Mouse (Mus musculus) embryo, embryonic 11 days (tissue): ENCODE data around the gene Fermt3.
"Not testable (repeated sequence)": the region's sequence is repeated elsewhere in the genome, so short reads cannot be mapped to it uniquely, and the experiment has no call there.

Experiments
- DNase-seq: peaks from one replicate; pipeline ENCODE4 v3.0.0-alpha.2; 2015

Fermt3 gene

DNA sequence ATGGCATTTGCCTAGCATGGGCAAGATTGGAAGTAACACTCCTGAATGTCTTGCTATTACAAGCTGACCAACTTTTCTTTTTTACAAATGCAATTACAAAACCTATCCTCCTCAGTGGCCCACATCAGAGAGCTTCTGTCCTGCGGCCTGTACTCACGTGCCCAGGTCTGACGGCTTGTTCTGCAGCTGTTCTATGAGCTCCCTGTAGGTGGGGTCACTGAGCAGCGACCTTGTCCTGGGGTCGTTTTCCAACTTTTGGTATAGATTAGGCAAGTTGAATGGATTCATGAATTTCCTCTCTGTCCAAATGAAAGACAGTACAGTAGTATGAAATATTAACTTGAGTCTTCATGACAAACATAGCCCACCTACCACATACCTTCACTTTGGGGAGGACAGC, 14.7 kb upstream of the Fermt3 start:
- no peak for DNase-seq

DNA sequence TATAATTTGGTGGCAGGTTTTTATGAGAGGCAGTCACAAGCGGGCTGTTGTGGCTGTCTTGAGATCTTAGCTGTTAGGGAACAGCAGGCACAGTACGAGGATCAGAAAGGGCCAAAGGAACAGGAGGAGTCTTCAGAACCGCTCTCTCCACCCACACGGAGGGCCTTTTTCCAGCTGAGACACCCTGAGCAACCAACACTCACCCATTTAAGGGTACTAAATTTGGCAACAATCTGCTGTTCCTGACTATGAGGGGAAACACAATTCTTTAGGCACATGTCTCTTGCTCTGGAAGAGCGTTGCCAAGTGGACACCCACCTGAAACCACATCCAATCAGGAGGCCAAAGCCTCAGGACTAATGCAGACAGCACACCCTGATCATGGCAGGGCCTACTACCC, 10.3 kb upstream of the Fermt3 start:
- no peak for DNase-seq

DNA sequence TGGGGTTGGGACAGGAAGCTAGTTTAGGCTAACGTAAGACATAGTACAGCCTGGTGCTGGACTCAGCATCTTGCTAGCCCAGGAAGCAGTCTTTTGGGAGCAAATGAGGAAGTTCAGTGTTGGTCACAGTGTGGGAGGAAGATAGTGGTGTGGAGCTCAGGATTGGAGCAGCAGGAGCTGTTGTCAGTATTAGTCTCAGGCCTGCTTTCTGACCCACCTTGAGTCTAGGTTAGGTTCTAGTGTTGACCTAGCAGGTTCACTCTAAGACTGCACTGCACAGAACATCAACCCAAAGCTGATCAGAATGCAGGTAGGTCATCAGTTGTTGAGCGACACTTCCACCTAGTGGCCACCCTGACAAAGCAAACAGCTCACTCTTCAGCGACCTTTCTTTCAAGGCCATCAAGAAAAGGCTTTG, 964 bp upstream of the Fermt3 start:
- DNase-seq: peak; percentile 49

DNA sequence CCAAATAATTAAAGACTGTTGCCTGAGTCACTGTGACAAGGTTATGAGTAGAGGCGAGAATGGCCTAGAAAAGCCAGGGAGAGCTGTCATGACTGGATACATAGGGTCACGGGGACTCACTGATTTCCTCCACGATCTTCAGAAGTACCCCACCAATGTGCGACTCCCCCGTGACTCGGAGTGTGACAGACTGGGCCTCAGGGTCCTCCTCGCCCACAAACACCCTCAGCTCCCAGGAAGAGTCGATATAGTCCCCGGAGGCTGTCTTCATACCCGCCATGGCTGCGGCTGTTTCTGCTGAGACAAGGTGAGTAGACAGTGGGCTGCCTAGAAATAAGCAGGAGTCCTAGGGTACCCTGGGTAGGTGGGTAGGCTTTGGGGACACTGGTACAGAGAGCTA, 723 bp downstream of the Fermt3 start:
- DNase-seq: no peak

DNA sequence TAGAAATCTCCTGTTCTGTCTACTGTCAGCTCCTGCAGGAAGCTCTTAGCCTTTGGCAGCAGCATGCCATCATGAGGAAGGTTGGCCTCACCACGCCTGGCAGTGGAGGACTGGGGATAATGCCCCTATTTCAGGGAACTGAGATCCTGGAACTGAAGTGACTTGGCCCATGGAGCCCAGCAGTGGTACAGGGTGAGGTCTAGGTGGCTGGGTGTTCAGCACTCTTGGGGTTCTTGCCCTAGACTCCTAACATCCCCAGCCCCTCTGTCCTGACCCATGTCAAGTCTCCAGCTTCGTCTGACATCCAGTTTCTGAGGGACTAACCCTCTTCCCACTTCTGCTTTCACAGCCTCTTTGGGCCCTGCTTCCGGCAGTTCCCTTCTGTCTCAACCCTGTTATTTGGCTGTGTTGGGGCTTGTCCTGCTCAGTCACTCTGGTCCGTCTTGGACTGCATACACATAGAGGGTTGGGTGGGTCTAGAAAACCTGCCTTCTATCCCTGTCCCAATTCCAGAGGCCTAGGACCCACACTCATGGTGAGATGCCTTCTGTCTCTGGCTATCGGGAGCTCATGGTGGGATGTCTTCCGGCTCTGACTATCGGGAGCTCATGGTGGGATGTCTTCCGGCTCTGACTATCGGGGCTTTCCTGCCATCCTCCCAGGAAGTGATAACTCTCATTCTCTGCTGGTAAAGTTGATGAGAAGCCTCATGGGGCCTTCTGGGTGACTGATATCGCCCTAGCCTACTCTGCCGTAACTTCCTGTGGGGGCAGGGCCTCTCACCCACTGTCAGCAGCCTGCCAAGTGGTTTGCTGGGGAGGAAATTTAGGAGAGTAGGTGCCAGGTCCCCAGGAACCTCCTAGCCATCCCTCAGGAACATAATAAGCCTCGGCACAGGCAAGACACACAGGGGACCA, 1.5 kb downstream of the Fermt3 start:
- DNase-seq: no peak

DNA sequence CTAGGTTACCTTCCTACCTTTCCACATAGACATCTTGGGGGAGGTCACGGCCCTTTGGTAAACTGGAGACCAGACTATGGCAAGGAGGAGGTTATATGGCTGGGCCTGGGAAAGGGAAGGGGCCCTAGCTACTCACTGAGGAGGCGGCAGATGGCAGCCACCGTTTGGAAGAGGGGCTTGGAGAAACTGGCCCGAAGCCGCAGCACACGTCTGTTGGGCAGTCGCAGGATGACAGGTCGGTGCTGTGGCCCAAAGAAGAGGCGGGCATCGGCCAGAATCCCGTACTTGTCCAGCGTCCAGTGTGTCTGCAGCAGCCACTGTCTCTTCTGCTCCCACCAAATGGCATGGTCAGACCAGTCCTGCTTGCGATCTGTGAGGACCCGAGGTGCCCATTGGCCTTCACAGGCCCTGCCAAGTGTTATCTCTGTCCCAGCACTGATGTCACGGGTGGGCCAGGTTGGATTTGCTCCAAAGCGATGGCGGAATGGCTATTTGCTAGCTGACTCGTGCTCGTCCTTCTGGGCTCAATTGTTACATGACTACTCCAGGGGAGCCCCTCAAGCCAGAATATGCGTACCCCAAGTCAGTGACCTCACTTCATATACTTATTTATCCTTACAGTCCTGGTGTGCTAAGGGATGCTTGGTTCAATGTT, 4.7 kb downstream of the Fermt3 start:
- DNase-seq: no peak

DNA sequence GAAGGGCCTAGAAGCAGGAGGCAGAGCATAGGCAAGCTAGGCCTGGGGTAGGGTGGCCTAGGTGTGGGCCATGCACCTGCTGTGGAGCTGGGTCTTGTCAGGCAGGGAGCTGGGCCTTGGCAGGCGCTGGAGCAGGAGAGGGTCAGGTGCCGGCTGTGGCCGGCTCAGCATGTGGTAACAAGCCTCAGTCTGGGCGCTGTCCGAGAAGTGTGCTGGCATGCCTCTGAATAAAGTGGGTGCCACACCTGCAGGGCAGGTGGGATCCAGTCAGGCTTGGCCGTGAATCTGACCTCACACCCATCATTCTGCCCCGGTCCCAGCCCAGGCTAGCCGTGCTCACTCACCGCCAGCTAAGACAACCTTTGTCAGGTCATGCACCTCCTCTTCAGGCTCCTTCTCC, 5.3 kb downstream of the Fermt3 start:
- DNase-seq: no peak

DNA sequence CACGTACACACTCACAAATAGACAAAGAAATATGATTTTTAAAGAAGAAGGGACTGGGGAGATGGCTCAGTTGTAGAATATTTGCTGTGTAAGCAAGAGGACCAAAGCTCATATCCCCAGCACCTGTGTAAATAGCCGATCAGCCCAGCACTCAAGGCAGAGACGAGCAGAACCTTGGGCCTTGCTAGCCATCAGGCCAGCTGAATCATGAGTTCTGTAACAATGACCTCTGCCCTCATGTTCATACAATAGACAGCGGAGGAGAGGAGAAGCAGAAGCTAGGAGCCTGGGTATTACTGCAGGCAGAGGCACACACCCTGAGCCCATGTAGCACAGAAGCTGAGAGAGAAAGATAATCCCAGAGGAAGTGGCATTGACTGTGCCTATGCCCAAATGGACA, 6.8 kb downstream of the Fermt3 start:
- no peak for DNase-seq

DNA sequence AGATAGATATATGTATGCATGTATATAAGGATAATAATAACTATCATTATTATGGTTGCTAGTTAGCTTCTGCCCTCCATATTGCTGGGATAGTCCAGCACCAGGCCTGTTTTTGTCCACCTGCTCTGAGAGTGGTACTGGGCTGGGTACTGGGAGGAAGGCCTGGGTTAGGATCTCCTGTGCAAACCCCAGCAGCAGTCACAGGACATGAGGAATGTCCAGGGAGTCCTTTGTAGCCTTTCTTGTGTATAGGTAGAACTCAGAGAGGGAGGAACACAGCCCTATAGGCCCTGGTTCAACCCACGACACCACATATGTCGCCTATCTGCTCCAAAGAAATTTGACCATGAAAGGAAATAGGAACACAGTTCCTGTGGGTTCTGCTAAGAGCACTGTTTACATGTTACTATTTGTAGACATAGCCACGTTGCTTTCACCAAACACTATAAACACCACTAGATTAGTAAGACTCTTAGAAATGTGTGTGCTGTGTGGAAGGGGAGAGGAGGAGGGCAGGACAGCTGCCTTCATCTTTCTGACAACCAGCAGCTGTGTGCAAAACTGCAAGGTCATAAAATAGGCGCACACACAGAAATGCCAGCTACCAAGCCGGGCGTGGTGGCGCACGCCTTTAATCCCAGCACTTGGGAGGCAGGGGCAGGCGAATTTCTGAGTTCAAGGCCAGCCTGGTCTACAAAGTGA, 12.2 kb downstream of the Fermt3 start:
- DNase-seq: no peak

DNA sequence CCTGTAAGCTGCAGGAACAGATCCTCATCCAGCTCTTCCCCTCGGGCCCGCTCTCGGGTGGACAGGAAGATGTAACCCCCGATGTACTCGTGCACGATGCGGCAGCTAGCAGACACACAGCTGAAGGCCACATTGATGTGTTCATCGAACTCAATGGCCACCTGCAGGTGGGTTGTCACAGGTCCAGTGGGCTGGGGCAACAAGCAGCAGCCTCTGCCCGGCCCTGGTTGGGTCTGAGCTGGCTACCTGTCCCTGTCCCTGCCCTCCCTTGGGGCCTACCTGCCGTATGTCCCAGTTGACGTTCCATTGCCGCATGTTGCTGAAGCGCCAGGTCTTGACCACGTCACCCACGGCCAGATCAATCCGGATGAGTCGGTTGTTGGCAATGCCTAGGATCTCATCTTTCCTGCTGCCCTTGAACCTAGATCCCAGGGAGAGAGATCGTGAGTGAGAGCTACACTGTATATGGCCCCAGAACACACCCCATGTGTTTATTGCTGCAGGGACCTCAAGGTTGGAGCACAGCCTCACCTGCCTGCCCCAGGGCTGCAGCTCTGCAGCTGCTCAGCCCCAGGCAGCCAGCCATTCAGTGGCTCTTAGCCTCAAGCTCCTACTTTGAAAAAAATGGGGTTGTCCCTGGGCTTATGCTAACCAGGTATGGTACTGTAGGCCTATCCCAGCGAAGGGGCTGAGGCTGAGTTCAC, 19.8 kb downstream of the Fermt3 start:
- DNase-seq: no peak

DNA sequence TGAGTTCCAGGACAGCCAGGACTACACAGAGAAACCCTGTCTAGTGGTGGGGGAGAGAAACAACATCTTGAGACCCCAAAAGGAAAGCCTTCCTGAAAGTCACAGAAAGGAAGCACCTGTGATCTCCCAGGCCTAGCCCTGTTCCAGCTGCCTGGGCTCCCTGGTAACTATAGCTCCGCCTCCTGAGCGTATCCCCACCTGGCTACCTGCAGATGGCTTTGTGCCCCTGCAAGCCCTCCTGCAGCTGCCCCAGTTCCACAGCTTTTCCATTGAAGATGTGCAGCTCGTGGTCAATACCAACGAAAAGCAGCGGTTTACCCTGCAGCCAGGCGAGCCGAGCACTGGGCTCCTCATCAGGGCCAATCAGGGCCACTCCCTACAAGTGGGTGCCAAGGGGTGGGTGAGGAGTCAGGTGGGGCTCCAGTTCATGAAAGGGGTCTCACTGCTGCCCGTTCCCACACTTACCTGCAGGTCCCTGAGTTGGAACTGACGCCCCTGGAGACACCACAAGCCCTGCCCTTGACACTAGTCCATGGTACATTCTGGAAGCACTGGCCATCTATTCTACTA, 21.5 kb downstream of the Fermt3 start:
- no peak for DNase-seq

DNA sequence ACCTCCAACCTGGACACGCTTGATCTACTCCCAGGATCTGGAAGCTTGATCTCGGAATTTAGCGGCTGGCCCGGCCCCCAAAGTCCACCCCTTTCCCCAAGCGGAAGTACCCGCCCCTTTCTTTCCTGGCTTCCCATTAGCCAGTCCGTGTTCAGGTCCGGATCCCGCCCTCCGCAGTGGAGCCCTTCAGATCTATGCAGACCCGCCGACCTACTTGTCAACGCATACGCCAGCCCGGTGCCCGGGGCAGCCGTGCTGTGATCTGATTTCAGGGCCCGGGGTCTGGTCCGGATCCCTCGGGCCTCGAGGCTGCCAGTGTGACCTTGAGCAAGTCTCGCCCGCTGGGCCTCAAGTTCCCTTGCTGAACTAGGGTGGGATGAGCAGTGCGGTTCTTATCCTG, 23.3 kb downstream of the Fermt3 start, which contains the start of the genes Nudt22 and Trpt1:
Gene Nudt22 (minus strand): TSS at position 112 of the 400 bp plus-strand sequence.
Gene Trpt1 (plus strand): TSS at position 126 of the 400 bp plus-strand sequence.
- peak; percentile 94 for DNase-seq

DNA sequence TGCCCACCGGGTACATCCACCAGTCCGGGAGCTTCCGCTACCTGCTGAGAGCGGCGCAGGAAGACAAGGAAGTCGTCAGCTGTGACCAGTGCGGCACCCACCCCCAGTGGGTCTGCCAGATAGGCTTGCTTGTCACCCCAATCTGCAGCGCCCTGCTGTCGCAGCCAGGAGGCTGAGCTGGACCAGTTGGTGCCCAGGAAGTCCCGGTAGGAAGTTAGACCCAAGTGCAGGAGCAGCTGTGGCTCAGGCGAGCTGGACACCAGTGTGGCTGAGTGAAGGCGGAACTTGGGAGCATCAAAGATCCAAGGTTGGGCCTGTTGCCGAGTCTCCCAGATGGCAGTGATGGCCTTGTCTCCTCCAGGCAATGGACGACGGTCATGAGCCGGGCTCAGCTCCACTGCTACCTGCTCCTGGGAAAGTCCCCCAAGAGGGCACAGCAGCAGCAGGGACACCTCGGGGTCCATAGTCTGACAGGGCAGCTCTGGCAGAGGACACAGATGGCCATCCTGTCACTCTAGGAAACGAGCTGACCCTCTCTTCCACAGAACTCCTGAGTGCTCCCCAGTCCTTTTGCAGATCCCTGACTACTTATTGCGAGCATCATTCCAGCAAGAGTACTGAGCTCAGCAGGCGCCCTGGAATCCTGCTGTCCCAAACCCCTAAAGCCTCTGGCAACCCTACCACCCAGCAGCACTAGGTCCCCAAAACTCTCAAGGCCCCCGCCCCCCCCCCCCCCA, 23.8 kb downstream of the Fermt3 start:
- DNase-seq: no peak

DNA sequence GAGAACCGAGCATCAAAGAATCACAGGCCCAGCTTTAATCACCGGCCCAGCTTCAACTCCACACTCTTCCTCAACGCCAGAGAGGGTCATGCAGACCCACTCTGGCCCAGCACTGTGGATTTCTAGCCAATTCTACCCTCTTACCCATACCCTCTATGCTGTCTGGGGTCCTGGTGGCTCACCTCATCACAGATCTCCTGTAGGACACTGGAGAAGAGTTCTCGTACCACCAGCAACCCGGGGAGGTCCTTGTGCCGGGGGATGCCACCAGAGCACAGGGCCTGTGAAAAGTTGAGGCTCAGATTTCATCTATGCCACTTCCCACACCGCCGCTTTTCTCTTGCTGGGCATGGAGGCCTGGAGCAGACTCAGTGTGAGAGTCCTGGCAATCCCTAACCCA, 24.8 kb downstream of the Fermt3 start:
- no peak for DNase-seq

DNA sequence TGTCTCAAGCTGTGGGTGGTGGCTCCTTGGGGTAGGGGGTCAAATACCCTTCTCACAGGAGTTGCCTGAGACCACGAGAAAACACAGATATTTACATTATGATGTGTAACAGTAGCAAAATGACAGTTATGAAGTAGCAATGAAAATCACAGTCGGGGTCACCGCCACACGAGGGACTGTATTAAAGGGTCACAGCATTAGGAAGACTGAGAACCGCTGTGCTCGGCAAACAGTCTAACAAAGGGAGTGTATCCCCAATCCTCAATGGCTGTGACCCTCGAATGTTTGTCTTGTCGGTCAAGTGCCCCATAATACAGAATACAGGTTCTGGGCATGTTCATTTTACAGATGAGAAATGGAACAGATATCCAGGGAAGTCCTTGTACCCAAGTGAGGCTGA, 25.3 kb downstream of the Fermt3 start:
- no peak for DNase-seq

DNA sequence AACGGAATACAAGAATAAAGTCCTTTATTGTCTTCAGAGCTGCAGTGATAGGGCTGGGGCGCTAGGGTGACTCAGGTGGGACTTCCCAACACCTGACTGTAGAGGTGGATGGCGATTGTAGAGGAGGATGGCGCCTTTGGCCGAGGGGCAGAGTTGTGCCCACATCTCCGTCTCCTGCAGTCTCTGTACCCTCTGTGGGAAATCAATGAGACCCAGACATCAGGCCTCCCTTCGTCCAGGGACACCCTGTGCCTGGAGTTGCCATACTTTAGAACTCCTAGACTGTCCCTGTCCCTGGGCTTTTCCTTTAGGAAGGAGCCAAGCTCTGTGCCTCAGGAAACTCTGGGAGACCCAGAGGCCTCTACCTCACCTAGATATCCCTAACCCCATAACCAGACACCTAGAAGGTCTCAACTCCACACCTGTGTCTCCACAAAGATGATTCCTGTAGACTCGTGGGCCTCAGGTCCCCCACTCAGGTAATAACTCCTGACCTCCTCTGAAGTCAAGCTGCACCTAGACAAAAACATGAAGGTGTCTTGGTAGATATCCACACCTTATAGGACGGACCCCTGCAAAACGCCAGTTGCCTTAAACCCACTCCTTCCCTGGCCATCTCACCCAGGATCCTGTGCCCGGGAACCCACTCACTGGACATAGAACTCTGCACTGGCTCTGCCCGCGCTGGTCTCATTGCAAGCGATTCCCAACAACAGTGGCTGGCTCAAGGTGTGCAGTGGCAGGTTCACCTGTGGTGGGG, 26.1 kb downstream of the Fermt3 start:
- DNase-seq: no peak

DNA sequence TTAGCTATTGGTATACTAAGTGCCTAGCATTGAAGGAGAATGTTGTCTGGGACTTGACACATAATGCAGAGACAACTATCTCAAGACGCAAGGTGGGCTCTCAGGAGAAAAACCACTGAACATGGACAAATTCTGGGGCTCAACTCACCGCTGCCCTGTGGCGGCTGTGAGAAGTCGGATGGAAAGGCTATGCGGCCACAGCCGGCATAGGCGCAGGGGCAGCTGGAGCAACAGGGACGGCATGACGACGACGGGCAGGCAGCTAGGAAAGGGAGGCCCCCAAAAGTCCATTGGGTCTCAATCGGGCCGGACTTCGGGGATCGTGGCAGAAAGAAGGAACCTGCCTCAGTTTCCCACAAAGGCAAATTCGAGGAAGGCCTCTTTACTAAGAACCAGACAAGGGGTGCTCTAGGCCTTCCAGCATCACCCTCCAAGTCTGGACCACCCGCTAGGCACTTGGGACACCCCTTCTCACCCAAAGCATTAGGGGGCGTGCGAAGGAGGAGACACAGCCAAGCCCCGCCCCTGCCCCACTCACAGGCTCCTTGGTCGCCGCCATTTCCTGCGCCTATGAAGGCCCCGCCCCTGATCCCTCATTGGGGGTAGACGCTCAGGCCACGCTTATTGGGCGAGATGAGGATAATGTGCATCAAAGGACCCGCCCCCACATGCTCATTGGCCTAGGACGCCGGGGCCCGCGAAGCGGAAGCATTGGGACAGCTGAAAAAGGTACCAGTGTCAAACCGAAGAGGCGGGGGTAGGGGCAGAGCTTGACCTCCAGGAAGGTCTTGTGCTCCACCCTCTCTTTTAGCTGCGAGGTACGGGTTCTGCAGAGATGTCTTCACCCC, 27.0 kb downstream of the Fermt3 start, which contains the start of gene Dnajc4:
Gene Dnajc4 (minus strand): TSS at position 562 of the 848 bp plus-strand sequence.
- DNase-seq: peak; percentile 100

DNA sequence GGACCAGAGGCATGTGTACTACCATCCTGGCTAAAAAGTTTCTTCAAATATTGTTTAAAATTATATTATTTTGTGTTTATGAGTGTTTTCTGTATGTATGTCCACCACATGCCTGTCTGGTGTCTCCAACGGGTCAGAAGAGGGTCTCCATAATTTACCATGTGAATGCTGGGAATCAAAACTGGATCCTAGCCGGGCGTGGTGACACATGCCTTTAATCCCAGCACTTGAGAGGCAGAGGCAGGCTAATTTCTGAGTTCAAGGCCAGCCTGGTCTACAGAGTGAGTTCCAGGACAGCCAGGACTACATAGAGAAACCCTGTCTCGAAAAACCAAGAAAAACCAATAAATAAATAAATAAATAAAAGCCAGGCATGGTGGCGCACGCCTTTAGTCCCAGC, 28.1 kb downstream of the Fermt3 start:
- not testable (repeated sequence) for DNase-seq

DNA sequence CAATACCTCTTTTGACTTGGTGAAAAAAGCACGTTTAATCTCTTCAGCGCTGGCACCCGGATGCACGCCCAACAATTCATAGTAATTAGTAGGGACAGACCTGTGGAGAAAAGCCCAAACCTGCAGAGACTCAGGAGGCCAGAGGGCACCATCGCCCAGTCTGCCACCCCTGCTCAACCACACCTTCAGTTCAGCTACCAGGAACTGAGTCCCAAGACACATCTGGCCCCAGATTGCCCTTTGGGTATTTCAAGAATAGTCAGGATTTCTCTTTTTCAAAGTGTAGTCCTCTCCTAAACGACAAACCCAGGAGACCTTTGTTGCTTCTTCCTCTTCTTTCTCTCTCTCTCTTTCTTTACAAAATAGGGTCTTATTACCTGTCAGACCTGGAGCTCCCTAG, 28.6 kb downstream of the Fermt3 start:
- no peak for DNase-seq

DNA sequence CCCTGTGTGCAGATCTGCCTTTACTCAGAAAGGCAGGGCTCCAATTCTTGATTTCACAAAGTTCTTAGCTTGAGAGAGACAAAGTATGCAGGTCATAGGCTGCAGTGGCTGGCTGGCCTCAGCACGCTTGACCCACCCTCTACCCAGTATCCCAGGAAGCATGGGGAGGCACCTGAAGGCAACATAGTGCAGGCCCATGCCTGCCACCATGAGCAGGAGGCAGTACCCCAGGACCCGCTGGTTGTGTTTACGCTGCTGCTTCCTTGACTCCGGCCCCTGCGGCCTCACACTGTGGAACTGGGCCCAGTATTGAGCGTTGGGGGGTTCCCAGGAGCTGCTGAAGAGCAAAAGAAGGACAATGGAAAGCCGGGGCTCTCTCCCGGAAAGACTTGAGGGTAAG, 30.0 kb downstream of the Fermt3 start:
- no peak for DNase-seq
